13 mouse cellular contexts compared by ENCODE assay signal in genomic region chr11:36548139-36548538, GRCm38 (mm10).
DNase-seq lines count a peak whose midpoint lies in the region; ATAC-seq and TF ChIP-seq lines count a peak whose summit lies in the region.
"Had no signal": no experiment of that assay in that cellular context is flagged by ENCODE, and none has a peak within 500 bp of the region (broad histone marks: within the 10 kb centered on the region; RNA-seq: fewer than 3 reads in every experiment).

No protein-coding gene starts in this region.

- no peak for DNase-seq in midbrain, embryonic 10.5 days (ENCODE audit: low spot score)
- no peak for DNase-seq in midbrain, postnatal 0 days (ENCODE audit: low spot score)
- peak; percentile 79 for DNase-seq in ZHBTc4 (ENCODE audit: low read depth, low spot score)
- no peak for DNase-seq in gastrocnemius, adult 18-20 months (ENCODE audit: low spot score)
- no peak for DNase-seq in limb, embryonic 10.5 days (ENCODE audit: low spot score)
- DNase-seq in urinary bladder, postnatal 25 days (ENCODE audit: low spot score): no peak
- DNase-seq: B cell, adult 2 months; cerebellum, adult 11-12 months; kidney, adult 8-10 months; lung, postnatal 4 days had no signal

- no peaks in the 10 kb centered on the region for H3K36me3 ChIP-seq in midbrain, embryonic 10.5 days
- no peaks in the 10 kb centered on the region for H3K36me3 ChIP-seq in midbrain, postnatal 0 days (ENCODE audit: insufficient read depth, low read length)
- no peaks in the 10 kb centered on the region for H3K36me3 ChIP-seq in hindbrain, embryonic 12.5 days
- H3K36me3 ChIP-seq in midbrain, embryonic 15.5 days (replicated peaks): no peaks in the 10 kb centered on the region
- no peaks in the 10 kb centered on the region for H3K36me3 ChIP-seq in limb, embryonic 10.5 days
- H3K36me3 ChIP-seq: limb, embryonic 13.5 days had no signal

- TF ChIP-seq CTCF in midbrain, postnatal 0 days (IDR thresholded peaks at IDR 0.05): no peak

- no peaks in the 10 kb centered on the region for H3K9me3 ChIP-seq in midbrain, embryonic 10.5 days (replicated peaks)
- no peaks in the 10 kb centered on the region for H3K9me3 ChIP-seq in midbrain, postnatal 0 days (ENCODE audit: low read length)
- no peaks in the 10 kb centered on the region for H3K9me3 ChIP-seq in hindbrain, embryonic 12.5 days (replicated peaks)
- no peaks in the 10 kb centered on the region for H3K9me3 ChIP-seq in midbrain, embryonic 15.5 days
- no peaks in the 10 kb centered on the region for H3K9me3 ChIP-seq in limb, embryonic 10.5 days (replicated peaks)
- H3K9me3 ChIP-seq: limb, embryonic 13.5 days had no signal

- peaks cover 54% of the 10 kb centered on the region for H3K4me1 ChIP-seq in midbrain, embryonic 10.5 days
- H3K4me1 ChIP-seq in midbrain, postnatal 0 days (ENCODE audit: insufficient read depth, low read length): no peaks in the 10 kb centered on the region
- H3K4me1 ChIP-seq in hindbrain, embryonic 12.5 days: peaks cover 19% of the 10 kb centered on the region
- peaks cover 27% of the 10 kb centered on the region for H3K4me1 ChIP-seq in midbrain, embryonic 15.5 days
- peaks cover 13% of the 10 kb centered on the region for H3K4me1 ChIP-seq in limb, embryonic 10.5 days

- no peak overlapping the region for H3K4me2 ChIP-seq in midbrain, postnatal 0 days (ENCODE audit: low read depth, low read length, poor library complexity, severe bottlenecking)
- no peak overlapping the region for H3K4me2 ChIP-seq in hindbrain, embryonic 12.5 days (replicated peaks)
- H3K4me2 ChIP-seq in midbrain, embryonic 15.5 days: no peak overlapping the region
- H3K4me2 ChIP-seq: limb, embryonic 13.5 days had no signal

- H3K9ac ChIP-seq in midbrain, postnatal 0 days (replicated peaks; ENCODE audit: low read length, poor library complexity, severe bottlenecking): no peak overlapping the region
- no peak overlapping the region for H3K9ac ChIP-seq in hindbrain, embryonic 12.5 days
- no peak overlapping the region for H3K9ac ChIP-seq in midbrain, embryonic 15.5 days
- H3K9ac ChIP-seq: limb, embryonic 13.5 days had no signal

- H3K27ac ChIP-seq in midbrain, embryonic 10.5 days (replicated peaks): peak overlapping the region; percentile 64; the same call in 1 of the 2 replicates
- H3K27ac ChIP-seq in midbrain, postnatal 0 days (ENCODE audit: low read depth, low read length): no peak overlapping the region
- no peak overlapping the region for H3K27ac ChIP-seq in hindbrain, embryonic 12.5 days
- H3K27ac ChIP-seq in midbrain, embryonic 15.5 days: no peak overlapping the region
- no peak overlapping the region for H3K27ac ChIP-seq in limb, embryonic 10.5 days
- H3K27ac ChIP-seq: limb, embryonic 13.5 days had no signal

- H3K4me3 ChIP-seq in midbrain, embryonic 10.5 days: no peak overlapping the region
- no peak overlapping the region for H3K4me3 ChIP-seq in midbrain, postnatal 0 days (ENCODE audit: low read depth, low read length)
- no peak overlapping the region for H3K4me3 ChIP-seq in hindbrain, embryonic 12.5 days
- no peak overlapping the region for H3K4me3 ChIP-seq in midbrain, embryonic 15.5 days
- no peak overlapping the region for H3K4me3 ChIP-seq in limb, embryonic 10.5 days
- H3K4me3 ChIP-seq: limb, embryonic 13.5 days had no signal

- ATAC-seq in midbrain, postnatal 0 days (ENCODE audit: low FRiP score): no peak
- peak; percentile 78 for ATAC-seq in hindbrain, embryonic 12.5 days (ENCODE audit: low FRiP score)
- ATAC-seq in midbrain, embryonic 15.5 days (replicated peaks): peak; percentile 46

- H3K27me3 ChIP-seq in midbrain, embryonic 10.5 days (ENCODE audit: low read depth, poor library complexity, severe bottlenecking): no peaks in the 10 kb centered on the region
- no peaks in the 10 kb centered on the region for H3K27me3 ChIP-seq in midbrain, postnatal 0 days (ENCODE audit: insufficient read depth, low read length)
- no peaks in the 10 kb centered on the region for H3K27me3 ChIP-seq in hindbrain, embryonic 12.5 days
- no peaks in the 10 kb centered on the region for H3K27me3 ChIP-seq in midbrain, embryonic 15.5 days (replicated peaks)
- no peaks in the 10 kb centered on the region for H3K27me3 ChIP-seq in limb, embryonic 10.5 days (ENCODE audit: low read depth, poor library complexity, severe bottlenecking)
- H3K27me3 ChIP-seq: limb, embryonic 13.5 days had no signal

- 69% methylated on average over 4 of the region's 4 CpGs for WGBS in midbrain, embryonic 10.5 days
- 67% methylated on average over 4 of the region's 4 CpGs for WGBS in midbrain, postnatal 0 days
- WGBS in hindbrain, embryonic 12.5 days: 63% methylated on average over 4 of the region's 4 CpGs
- WGBS in midbrain, embryonic 15.5 days: 66% methylated on average over 4 of the region's 4 CpGs
- WGBS in limb, embryonic 10.5 days: 83% methylated on average over 4 of the region's 4 CpGs
